Mouse (Mus musculus) right cerebral cortex, postnatal 10 days (tissue): ENCODE measurements around the gene Igf2.
A peak's percentile ranks its signal among the peaks of the same experiment; 100 is the strongest.

ENCODE experiments used
- DNase-seq, 2 experiments: peaks; one replicate each; pipeline ENCODE4 v3.0.0; 2021; ENCODE audit warnings: low spot score in 2 of 2

Igf2 gene

DNA sequence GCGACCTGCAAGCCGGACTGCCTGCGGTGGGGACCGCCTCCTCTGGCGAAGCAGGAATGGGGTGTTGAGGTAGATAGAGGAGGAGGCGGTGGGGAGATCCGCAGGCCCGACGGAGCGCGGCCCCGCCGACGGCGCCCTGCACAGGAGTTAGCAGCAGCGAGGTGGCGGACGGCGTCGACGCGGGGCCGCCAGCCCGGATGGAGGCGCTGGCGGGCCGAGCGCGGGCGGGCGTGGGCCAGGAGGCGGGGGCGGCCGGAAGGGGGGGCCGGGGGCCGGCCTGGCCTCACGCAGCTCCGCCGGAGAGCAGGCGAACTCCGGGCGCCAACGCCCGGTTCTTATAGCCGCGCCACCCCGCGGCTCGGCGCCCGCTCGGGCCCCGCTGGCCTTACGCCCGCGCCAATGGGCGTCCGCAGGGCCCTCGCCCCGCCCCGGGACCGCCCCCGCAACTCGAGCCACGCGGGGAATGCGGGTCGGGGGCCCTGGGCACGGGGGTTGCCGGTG, 7.4 kb downstream of the Igf2 start:
- no peak for DNase-seq

DNA sequence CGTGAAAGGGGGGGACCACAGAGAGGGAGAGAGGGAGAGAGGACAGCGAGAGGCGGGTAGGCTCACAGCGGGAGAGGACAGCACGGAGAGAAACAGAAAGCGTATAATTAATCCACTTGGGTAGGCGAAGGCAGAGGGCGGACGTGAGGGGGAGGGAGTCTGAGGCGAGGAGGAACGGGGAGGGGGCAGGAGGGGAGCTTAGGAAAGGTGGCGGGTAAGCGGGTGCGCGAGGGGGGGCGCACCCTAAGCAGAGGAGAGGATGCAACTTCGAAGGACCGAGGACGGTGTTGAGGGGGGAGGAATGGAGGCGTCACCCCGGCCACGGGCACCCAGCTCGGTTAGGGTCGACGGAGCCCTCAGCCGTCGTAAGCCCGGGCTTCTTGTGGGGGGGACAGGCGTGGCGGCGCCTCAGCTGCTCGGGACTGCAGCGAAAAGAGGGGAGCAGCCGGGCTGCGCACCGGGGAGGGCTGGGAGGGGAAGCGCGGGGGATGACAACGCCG, 7.9 kb downstream of the Igf2 start:
- DNase-seq: no peak

DNA sequence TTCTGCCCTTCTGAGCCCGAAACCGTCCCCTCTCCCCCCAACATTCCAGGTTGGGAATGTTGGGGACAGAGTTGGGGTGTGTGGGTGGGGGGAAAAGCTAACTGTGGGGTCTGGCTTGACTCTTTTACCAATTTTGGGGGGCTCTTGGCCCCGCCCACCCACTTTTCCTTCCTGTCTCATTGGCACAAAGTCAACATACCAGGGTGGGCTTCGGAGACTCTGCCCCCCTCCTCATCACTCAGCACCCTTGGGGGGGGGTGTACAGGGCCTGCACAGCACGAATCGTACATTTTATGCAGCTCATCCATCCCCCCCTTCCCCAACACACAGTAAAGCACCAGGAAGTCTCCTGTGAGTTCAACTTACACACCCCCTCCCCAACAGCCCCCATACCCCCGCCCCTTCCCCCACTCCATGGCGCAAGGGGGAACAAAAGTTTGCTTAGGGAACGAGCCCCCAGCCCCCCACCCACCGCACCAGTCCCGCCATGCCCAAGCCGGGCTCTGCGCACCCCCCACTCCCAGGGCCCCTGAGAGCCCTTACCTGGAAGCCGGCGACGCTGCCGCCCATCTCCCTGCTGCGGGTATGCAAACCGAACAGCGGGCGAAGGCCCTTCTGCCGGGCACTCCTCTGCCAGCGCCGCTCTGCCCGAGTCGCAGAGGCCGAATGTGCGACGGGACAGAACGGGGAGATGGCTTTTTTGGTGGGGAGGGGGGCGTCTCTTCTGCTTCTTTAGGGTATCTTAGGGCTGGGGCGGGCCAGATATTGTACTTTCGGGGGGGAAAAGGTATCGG, 8.6 kb downstream of the Igf2 start:
- no peak for DNase-seq

DNA sequence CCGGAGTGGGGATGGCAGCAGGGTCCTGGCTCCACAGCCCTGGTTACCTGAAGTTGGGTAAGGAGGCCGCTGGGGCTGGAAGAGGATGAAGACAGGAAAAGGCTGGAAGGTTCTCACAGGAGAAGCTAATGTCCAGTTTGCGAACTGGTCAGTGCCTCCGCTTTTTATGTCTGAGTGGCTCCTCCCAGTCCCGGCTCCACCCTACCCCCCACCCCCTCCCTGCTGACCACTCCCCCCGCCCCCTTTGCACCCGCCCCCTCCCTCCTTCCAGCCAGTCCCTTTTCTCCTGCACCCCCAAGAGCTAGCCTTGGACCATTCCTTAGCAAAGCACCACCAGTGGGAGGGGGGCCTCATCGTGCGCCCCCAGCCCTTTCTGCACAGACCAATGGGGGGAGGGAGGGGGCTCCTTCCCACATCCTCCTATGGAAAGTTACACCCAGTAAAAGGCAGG, 9.2 kb downstream of the Igf2 start:
- DNase-seq: no peak

DNA sequence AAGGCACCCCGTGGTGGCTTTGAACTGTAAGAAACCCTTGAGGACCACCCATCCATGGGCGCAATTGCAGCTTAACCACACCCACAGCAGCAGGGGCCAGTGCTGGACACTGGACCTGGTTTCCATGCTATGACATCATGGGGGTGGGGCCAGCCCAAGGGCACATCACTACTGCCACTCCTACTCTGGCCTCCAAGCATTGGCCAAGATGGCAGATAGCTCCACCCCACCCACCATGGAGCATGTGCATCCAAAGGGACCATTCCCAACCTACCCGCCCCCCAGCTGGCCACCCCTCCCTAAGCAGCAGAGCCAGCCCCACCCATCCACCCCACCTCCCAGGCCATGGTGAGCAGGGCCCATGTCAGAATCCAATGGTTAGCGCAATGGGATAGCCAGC, 10.6 kb downstream of the Igf2 start:
- no peak for DNase-seq

DNA sequence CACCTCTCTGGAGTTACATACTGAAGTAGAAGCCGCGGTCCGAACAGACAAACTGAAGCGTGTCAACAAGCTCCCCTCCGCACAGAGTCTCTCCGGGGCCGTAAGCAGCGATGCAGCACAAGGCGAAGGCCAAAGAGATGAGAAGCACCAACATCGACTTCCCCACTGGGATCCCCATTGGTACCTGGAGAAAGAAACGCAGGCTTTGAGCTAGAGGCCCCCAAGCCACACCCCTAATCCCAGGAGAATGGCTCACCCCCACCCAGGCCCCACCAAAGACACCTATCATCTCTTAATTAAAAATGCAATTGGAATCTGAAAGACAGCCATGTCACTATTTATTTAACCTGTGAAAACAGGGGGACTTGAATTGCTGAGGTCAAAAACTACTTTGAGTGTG, 11.0 kb downstream of the Igf2 start:
- DNase-seq: no peak

DNA sequence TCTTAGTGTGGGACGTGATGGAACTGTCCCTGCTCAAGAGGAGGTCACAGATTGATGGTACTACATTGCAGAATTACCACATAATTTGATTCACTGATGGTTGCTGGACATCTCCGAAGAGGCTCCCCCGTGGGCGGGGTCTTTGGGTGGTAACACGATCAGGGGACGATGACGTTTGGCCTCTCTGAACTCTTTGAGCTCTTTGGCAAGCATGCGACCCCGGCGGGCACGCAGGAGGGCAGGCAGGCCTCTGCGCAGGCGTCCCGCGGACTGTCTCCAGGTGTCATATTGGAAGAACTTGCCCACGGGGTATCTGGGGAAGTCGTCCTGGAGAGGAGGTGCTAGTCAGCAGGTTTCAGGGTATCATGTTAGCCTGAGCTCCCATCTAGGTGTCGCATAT, 12.9 kb downstream of the Igf2 start:
- no peak for DNase-seq

DNA sequence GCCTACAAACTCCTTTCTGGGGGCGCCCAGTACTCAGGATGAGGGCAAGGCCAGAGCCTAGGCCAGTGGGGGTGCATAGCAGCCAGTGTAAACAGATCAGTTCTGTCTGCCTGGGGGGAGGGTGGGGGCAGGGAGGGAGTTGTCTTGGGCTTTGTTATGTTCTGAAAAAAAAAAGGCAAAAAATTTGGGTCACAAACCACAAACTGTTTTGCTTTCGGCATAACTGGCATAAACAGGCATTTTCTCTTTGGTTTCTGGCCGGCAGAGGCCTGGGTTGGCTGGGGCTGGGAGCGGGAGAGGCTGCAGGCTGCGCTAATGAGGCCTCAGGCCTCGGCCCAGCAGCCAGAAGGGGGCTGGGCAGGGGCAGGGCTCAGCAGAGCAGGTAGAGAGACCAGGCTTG, 19.9 kb downstream of the Igf2 start:
- no peak for DNase-seq

DNA sequence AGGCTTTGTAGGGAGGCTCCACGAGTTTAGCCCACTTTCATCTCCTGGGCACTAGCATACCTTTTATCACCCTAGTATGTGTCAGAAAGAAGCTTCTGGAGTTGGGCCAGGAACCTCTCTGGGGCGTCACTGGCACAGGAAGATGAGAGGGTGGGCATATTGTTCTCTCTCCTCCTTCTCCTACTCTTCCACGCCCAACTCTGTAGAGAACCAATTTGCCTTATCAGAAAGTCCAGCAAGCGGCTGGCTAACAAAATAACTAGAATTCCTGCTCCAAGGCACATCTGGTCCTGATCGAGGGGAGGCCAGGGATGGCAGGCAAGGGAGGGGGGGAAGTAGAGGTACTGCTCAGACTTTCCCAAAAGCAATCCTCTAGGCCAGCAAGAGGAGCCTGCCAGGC, 21.6 kb downstream of the Igf2 start:
- no peak for DNase-seq

DNA sequence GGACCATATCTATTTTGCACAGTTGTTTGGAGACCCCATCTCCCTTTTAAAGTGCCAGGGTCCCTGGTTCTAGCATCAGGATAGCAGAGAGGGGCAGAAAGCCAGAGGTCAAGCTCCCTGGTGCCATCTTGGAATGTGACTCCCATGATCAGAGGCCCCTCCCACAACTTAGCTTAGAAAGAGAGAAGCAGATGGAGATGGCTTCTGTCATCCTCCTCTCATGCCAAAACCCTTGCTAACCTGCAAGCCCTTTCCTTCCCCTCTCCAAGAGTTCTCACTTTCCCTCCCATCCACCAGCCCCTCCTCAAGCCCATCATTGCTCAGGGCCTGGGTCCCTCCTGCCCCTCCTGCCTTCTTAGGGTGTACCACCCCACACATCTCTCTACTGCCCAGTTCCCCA, 30.4 kb downstream of the Igf2 start:
- DNase-seq: no peak

DNA sequence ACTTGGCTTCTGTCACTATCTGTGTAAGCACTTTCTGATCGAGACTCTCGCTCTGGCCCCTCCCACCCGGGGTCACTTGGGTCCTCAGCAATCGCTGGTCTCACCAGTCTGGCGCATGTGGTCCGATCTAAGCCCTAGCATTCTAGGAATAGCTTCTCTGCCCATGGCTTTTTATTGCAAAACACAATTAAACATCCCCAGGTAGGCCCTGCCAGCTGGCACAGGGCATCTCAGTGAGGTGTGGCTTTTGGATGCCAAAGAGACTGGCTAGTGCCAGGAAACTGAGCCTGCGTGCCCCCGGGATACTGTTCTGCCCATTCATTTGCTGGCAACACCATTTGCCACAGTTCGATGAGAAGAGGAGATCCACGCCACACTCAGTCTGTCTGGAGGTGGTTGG, 35.9 kb downstream of the Igf2 start:
- no peak for DNase-seq

DNA sequence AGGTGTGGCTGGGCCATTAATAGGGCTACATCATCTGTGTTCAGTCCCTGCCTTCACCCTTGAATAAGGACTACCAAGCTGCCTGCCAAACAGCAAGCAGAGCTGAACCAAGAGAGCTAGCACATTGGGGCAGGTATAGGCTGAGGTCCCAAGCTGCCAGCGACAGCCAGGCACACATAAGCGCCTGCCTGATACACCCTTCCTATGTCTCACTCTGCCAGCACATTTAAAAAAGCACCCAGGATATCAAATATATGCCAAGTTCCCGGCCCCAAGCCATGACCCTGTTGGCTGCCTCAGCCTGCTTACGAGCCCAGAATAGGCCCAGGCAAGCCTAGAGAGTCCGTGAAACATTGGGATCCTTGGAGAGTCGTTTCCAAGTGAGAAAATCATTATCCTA, 36.8 kb downstream of the Igf2 start:
- DNase-seq: no peak

DNA sequence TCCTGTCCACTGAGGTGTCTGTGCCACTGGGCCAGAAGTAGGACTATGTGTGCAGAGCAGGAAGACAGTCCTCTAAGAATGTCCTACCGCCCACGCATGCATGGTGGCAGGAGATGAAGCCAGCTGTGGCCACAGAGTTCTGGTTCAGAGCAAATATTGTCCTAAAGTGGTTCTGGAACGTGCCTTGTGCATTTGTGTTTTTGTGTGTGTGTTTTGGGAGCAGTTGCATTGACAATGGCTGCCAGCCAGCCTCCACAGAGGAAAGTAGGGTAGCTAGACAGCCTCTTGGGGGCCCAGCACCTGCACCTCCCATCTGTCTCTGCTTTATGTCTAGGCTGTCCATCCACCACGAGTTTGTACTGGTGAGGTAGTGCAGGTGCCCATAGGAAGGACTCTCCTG, 44.4 kb downstream of the Igf2 start:
- DNase-seq: peak in 1 of 2 experiments; percentile 26

DNA sequence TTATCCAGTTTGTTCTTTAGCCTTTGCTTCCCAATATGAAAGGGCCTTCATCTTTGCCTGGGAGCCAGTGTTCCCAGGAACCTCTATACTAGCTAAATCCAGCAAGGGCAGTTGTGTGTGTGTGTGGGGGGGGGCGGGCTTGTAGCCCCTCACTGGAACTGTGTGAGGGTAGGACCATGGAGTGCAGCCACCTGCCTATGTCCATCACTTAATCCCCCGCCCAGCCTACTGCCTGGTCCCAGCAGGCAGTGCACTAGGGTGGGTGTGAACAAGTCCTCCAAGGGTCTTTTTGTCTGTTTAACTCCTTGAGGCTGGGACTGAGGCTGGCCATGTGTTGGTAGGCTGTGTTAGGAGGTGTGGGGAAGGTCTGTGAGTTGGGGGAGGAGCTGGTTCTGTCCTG, 53.5 kb downstream of the Igf2 start:
- no peak for DNase-seq

DNA sequence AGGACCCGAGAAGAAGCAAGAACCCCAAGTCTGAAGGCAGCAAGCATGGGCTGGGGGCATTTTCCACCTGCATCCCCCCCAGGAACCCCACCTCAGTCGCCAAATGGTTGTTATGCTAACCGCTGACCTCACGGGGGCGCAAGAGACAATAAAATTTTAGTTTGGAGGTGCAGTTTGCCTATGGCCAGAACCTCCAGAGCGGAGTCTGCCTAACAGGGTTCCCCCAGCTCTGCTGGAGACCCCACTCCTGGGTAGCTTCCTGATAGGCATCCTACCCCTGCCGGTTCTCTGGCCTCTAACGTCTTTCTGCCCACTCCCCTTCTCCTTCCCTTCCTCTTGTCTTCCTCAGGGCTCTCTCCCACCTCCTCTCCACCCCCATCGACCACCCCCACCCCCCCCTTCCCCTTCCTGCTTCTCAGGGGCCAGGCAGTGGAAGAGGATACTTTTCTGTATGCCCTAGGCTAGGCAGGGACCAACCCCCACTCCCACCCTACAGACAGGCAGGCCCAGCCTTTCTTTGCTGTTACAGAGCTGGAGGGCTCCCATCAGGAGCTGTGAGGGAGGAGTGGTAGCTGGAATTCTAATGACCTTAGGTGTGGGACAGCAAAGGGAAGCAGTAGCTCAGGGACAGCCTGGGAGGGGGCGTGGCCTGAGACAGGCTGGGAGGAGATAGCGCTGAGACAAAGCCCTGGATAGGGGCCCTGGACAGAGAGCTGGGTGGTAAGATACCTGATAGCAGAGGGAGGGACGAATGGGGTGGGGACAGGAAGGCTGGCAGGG, 55.8 kb downstream of the Igf2 start:
- peak; percentile 39 to 69 for DNase-seq

DNA sequence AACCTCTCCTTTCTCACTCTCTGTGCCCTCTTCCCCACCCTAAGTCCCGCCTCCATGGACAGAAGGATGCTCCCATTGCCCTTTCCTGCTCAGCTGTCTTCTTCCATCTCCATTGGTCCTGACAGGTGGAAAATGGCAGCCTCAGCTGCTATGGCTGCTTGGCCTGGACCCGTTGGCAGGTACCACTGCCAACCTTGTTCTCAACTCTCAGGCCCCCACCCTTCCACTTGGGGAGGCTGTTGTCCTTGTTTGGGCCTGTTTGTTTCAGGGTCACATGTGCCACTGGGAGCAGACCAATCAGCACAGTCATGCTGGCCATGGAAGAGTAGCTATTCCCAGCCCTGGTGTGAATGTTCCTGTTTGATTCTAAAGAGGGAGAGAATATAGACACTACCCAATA, 65.7 kb downstream of the Igf2 start:
- DNase-seq: no peak
